Mouse (Mus musculus) large intestine, adult 2 months (tissue): ENCODE measurements at regions not wholly inside any gene's neighbourhood (a gene's known extent, or its start where the extent isn't known, plus 50 kb on each side); places are given as distances from the start of the nearest gene placed in this dataset.

Experiments used
- DNase-seq: peaks from one replicate; pipeline ENCODE4 v3.0.0-alpha.2; 2012; ENCODE audit warnings: low read depth, low spot score
- WGBS: fragments of 180-500 bp; shearing (Covaris S2); methylation state at CpG from one replicate; pipeline ENCODE4 v1.1.7; 2018; 5-methylcytosine and 5-hydroxymethylcytosine counted together

DNA sequence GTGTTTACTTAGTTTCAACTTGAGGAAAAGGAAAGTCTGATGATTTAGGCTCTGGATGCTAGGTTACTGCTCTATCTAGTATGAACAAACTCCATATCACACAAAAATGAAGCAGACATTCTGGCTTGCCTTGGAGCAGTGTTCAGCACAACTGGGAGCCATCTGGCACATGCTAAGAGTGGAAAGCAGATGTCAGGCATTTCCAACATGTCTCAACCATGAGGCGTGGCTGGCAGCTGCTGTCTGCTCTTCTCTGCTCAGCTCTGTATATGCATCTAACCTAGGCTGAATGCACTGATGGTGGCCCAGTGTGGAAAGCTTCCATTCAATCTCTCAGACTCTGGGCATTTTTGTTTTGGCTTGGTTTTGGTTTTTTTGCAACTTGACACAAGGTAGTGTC is 493.0 kb upstream of the Hs6st1 start:
- no peak for DNase-seq
- WGBS = 74% methylated on average over 1 of the region's 1 CpGs

DNA sequence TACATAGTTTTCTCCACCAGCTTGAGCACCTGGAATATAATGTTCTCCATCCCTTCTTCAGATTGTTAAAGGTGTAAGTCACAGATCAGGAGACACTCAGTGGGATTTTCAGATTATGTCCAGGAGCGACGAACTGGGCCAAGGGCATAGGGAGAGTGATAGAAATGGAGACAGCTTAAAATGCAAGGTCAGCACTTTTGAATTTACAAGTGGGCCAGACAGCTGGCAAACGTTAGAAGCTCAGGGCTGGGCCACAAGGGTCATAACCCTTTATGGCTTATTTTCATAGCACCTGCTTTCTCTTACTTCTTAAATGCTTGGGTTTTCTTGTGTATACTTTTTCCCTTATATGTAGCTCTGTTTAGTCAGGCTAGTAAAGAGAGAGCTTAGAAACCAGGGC is 488.8 kb upstream of the Hs6st1 start:
- no peak for DNase-seq
- WGBS = 56% methylated on average over 3 of the region's 3 CpGs

DNA sequence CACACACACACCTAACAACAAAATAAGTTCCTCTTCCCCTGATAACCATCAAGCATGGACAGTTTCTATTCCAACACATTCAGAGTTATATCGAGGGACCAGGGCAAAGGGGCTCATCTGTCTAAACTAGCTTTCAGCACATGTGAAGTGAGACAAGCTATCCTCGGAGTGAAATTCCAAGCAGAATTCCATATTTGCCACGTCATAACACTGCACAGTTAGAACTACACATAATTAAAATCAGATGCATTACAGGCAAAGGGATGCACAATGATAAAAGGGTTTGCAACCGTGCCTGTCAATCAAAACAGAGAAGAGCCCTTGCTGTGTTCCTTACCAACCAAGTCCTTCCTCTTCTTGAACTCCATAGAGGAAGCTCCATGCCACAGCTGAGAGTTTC is 488.2 kb upstream of the Hs6st1 start:
- no peak for DNase-seq
- 73% methylated on average over 4 of the region's 4 CpGs for WGBS

DNA sequence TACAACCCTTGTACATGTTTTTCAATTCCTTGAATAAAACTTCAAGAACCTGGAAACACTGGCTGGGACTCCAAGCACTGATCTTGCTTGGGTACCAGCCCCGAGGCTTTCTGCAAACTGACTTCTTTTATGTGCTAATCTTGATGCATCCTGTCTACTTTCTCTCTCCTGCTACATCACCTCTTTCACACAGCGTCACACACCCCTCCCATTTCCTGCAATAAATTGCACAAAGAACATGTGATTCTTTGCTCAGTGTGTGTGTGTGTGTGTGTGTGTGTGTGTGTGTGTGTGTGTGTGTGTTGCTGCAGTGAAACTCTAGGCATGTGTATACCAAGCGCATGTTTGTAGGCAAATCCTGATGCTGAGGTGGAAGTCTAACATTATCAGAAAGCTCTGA is 487.7 kb upstream of the Hs6st1 start:
- no peak for DNase-seq
- 26% methylated on average over 3 of the region's 3 CpGs for WGBS

DNA sequence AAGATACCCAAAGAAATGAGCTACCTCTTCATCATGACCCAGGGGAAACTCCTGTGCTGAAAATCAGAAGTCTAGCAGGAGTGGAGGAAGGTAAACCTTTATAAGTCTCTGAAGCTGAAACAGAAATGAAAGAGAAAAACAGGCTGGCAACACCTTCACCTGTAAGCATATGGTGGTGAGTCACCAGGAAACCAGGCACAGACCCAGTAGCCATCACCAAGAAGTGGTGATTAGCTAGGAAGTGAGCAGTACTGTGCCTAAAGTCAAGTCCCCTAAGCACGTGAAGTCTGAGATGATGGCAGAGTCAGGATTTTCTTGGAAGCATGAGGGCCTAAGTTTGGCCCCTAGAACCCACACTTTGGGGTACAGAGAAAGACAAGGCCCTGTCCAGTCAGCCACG is 480.3 kb upstream of the Hs6st1 start:
- no peak for DNase-seq
- 77% methylated on average over 2 of the region's 2 CpGs for WGBS

DNA sequence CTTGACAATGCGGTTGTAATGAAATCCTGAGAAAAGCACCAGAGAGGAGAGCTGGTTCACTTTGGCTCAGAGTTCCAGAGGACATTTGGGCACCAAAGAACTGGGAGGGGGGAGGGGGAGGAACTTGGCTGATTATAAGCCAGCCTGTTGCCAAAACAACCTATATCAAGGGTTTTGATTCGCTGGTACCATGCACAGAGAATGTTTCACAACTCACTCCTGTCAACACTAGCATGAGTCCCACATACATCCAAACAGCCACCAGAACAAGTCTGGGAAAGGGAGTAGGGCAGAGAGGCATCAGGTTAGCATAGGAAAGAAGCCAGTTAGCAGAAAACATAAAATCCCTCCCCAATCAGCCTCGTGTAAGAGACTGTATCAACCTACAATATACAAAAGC is 479.3 kb upstream of the Hs6st1 start:
- no peak for DNase-seq
- 72% methylated on average over 3 of the region's 3 CpGs for WGBS

DNA sequence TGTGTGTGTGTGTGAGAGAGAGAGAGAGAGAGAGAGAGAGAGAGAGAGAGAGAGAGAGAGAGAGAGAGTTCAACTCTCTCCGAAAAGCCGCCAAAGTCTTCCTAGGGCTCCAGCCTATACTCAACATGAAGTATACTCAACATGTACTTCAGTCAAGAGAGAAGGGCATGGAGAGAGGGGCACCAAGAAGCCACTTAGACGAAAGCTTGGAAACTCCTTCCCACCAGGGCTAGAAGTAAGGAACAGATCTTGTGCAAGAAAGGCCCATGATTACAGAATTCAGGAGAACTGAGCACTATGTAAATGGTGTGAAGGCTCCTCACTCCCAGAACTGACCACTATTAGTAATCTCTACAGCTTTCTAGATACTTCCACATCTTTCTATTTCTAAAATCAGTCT is 467.4 kb upstream of the Hs6st1 start:
- WGBS = 88% methylated on average over 3 of the region's 3 CpGs
- DNase-seq = no peak

DNA sequence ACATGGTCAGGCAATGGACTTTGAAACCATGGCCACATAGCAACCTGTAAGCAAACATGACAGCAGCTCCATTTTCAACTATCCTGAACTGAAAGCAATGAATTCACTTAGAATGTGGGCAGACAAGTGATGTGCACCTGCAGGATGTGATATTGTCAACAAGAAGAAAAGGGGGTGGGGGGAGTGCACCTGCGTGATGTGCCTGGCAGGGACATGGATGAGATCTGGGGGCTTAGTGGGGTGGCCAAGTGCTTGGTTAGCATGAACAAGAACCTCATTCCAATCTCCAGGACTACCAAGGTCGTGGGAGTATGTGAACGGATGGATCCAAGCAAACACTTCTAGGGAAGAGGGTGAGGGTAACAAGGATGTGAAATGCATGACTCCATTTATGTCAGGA is 453.1 kb upstream of the Hs6st1 start:
- DNase-seq = no peak
- WGBS = 61% methylated on average over 3 of the region's 3 CpGs

DNA sequence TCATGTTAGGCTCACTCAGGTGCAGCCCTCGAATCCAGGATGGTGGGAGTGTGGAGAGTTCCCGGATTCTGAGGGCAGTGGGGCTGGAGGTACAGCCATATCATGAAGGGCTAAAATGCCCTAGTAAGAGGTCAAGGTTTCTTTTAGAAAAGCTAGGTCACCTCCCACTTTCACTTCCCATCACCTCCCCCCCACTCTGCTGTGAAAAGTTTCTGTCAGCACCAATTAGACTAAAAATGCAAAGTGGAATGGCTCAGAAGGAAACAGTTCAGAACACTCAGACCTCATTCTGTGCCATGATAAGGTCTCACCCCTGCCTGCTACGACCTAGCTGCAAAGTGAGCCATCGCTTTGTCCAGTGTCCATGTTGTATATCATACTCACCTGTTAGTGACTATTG is 448.7 kb upstream of the Hs6st1 start:
- WGBS = 80% methylated on average over 4 of the region's 4 CpGs
- no peak for DNase-seq

DNA sequence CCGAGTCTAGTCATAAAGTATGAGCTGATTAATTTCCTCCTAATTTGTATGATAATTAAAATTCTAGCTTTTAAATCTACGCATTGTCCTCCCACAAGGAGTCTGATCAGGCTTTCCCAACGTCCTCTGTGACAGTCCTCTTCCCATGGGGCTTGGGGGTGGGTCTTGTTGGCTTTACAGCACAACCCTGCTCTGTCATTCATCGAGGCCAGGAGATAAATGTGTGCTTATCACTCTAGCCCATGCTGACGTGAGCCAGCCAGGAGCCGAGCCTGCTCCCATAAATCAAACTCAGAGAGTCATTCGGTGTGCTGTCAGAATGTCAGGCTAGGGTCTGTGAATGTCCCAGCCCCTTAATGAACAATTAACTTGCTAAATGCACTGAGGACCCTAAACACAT is 425.6 kb upstream of the Hs6st1 start:
- 33% methylated on average over 7 of the region's 7 CpGs for WGBS
- DNase-seq = no peak

DNA sequence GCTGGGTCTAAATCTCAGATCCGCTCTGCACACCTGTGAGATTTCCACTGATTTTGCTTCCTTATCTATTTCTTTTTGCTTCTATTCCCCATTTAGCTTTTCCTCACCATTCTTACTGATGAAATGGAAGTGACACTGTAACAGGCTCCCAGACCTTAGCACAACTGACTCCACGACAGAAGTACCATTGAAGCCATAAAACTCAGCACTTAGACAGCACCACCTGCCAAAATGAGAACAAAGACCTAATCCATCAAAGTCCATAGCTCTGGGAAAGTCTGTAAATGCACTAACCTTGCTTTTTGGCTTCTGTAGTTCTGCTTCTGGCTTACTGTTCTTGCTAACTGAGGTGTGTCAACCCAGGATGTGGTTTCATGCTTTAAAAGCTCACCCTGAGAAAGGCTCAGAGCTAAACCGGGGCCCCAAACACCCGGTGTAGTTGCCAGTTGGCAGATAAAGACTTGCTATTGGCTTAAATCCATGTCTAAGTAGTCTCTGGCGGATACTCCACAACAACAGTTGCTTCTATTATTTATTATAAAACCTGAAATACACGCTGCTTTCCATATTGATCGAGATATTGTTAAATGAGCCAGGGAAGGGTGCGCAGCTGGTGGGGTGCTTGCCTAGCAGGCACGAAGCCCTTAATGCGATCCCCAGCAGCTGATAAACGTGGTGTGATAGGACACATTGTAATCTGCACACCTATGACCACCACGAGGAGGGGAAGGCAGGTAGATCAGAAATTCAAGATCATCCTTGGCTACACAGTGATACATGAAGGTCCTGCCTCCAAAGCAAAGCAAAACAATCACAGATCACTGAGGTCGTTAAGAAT is 414.9 kb upstream of the Hs6st1 start:
- DNase-seq = no peak
- 57% methylated on average over 13 of the region's 13 CpGs for WGBS

DNA sequence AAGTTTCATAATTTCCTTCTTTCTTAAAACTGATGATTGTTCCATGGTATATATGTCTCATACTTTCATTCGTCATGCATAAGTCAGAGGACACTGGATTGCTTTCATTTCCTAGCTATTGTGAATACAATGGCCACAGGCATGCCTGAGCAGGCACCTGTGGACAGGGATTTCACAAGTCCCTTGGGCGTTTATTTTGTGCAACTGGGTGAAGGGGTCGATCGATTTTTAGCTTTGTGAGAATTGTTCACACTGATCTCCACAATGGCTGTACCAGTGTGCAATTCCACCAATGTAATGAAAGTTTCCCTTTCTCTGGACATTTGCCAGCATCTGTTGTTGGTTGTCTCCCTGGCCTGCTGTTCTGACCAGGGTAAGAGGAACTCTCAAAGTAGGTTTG is 405.2 kb upstream of the Hs6st1 start:
- WGBS = 85% methylated on average over 4 of the region's 4 CpGs
- DNase-seq = no peak

DNA sequence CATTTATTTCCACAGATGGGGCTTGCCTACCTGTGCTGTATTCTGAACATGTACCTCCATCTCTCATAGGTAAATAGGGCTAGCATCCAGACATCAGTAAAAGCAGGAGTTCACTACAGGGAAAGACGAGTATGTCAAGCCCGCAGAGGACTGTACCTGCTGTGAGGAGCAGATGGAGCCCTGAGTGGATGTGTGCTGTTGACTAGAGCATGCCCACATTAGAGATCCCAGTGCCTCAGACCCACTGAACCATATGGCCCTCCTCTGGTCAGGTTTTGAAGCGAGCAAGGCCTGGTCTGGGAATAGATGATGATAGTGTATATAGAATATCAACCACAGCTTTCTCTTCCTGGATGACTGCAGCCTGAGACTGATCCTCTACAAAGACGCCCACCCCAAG is 394.7 kb upstream of the Hs6st1 start:
- 90% methylated on average over 4 of the region's 4 CpGs for WGBS

DNA sequence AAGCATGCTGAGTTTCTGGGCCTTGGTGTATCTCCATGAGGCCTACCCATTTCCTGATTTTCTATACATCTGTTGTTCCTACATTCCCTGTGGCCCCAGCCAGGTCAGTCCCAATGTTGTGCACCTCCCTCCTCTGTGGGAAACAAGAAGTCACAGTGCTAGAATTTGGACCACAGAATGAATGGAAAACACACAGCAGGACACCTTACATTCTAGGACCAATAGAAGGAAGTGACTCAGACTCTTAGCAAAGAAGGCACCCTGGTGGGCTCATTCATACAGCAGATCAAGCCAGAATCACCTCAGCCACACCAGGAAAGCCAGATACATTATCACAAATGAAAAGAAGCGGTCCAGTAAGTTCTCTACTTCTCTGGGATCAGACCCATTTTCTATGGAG is 394.2 kb upstream of the Hs6st1 start:
- 88% methylated on average over 1 of the region's 1 CpGs for whole genome bisulfite sequencing
- DNase-seq = no peak

More for the DNA sequence above, 394.7 kb upstream of the Hs6st1 start:
- no peak for DNase-seq

DNA sequence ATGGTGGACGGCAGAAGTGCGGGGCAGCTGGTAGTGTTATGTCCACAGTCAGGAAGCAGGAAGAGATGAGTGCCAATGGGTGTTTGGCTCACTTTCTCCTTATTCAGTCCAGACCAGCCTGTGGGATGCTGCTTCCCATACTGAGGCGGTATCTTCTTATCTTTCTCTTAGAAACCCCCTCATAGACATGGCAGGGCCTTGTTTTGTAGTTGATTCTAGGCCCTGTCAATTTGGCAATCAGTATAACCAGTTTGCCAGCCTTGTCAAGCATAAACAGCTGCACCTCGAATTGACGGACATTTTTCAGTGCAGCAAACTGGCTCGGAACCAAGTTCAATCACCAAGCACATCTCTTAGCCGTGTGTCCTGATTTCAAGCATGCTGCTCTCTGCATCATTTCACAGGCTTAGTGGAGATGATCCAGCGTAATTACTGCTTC is 385.7 kb upstream of the Hs6st1 start:
- no peak for DNase-seq
- WGBS = 75% methylated on average over 8 of the region's 8 CpGs

DNA sequence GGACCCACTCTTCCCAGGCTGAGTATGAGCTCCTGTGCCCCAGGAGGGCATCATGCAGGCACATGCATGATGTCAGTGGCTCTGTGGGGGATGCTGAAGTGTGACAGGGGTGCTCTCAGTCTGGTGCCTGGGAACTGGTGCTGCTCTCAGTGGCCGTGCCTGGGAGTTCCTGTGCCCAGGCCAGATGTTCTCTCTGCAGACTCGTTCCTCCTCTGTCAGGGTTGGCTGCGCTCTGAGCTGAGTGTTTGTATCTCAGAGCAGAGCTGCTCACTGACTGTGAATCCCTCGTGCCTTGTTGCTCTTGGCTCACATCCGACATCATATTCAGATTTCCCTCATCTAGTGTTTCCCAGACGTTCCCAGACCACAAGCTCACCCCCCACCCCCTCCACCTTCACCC is 382.5 kb upstream of the Hs6st1 start:
- 55% methylated on average over 6 of the region's 6 CpGs for WGBS
- no peak for DNase-seq

DNA sequence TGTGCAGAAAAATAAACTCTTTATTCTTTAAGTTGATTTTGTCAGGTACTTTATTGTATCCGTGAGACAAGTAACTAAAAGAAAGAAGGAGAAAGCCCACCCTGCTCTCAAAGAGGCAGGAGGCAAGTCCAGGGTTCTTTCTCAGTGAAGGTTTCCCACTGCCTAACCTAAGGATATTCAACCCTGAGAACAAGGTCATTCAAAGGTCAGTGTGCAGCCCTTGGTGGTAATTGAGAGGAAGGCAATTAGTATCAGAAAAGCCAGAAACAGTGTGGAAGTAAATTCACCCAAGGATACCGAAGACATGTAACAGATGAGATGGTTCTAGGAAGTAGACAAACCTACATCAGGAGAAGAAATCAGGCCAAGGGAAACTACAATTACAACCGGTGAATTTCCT is 373.9 kb upstream of the Hs6st1 start:
- WGBS = 59% methylated on average over 3 of the region's 3 CpGs
- DNase-seq = no peak

DNA sequence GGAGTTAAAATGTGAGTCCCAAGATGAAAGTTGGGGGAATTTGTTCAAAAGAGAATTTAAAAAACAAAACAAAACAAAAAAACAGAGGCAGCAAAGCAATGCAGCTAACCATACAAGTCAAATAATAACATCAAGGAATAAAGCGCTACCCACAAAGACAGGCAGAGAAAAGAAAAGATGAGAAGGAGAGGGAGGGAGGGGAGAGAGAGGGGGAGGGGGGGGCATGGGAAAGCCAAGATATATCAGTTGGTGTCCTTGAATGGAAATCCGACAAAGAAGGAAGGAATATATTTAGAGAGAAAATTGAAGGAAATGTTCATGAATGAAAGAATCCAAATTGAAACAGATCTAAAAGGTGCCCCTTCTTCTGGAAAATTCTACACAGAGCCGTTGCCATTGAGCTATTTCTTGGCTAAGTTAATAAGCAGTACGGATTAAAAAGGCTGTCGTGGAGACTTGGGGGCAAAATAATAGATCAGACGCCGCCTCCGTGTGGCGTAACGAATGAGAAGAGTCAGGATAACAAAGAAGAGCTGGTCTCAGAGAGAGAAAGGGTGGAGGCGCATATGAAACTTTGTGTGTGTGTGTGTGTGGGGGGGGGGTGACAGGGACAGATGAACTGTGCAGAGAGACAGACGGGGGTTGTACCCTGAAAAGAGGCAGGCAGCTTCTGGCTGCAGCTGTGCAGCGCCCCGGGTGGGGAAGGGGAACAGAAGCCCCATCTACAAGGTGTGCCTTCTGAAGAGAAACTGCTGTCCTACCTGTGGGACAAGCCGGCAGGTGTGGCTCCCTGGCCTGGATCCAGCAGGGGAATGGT is 373.2 kb upstream of the Hs6st1 start:
- WGBS = 67% methylated on average over 15 of the region's 15 CpGs
- no peak for DNase-seq

DNA sequence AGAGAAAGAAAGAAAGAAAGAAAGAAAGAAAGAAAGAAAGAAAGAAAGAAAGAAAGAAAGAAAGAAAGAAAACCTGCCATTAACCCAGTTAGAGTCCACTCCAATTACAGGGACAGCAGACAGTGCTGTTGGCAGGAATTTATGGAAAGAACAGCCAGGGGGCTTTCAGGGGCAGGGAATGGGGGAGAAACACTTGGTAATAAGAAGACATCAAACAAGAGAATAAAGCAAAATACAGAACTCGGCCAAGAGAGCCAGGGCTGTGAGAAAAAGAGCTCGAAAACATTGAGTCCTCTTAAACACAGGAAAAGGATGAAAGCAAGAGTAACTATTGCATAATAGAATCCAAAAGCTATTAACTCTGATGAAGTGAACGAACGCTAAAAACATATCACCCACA is 371.0 kb upstream of the Hs6st1 start:
- 31% methylated on average over 4 of the region's 4 CpGs for WGBS
- no peak for DNase-seq

DNA sequence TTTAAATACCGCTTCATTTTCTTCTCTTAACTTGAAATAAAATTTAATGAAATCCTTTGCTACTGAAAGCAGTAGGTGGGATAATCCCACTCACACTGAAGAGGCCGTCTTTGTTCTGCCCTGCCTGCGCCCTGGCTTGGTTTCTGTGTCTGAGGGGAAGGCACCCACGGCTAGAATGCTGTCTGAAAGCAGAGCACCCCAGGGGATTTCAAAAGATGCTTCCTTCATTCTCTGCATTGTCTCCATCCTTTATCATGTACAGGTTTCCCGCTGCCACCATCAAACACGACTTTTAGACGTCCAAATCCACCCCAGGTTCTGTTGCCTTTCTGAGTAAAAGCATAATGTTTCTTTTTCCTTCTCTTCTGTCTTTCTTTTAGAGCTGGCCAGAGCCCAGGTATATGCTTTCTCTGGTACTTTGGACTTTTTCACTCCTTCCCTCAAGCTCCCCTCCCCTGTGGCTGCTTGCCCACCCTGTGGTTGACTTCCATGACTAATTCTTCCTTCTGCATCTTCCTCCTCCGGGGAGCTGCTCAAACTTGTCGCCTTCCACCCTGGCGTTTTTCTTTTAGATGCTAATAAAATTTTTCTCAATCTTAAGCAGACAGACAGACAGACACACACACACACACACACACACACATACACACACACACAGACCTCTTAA is 370.2 kb upstream of the Hs6st1 start:
- WGBS = 37% methylated on average over 10 of the region's 10 CpGs
- DNase-seq = no peak

DNA sequence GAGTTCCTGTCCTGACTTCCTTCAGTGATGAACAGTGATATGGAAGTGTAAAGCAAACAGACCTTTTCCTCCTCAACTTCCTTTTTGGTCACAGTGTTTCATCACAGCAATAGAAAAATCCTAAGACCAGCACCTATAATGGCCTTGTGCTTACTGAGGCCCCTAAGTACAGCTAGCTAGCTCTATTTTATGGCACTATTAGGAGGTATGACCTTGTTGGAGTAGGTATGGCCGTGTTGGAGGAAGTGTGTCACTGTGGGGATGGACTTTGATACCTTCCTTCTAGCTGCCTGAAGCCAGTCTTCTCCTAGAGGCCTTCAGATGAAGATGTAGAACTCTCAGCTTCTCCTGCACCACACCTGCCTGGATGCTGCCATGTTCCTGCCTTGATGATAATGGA is 365.6 kb upstream of the Hs6st1 start:
- no peak for DNase-seq
- WGBS = 28% methylated on average over 1 of the region's 1 CpGs
